Mouse (Mus musculus) thymus, adult 2 months (tissue): ENCODE measurements around the gene Zc3h7b. TPM values are rescaled to one million over a fixed set of nuclear protein-coding genes. Genes with fewer than 3 reads are reported as not detected.
"Not testable (repeated sequence)": the region's sequence is repeated elsewhere in the genome, so short reads cannot be mapped to it uniquely, and the experiment has no call there.

ENCODE experiments used
- DNase-seq: peaks from one replicate; pipeline ENCODE4 v3.0.0; 2021
- H3K27ac ChIP-seq: fragments of 200-500 bp; 2 replicates; pipeline ENCODE4 v1.5.1; 2012; ENCODE audit warnings: low read length, control low read depth; ENCODE audit not compliant: control insufficient read depth, insufficient read depth
- H3K27me3 ChIP-seq: fragments of 200-500 bp; 2 replicates; pipeline ENCODE4 v1.6.1; 2012; ENCODE audit warnings: mild to moderate bottlenecking, low read length, moderate library complexity, mixed read lengths; ENCODE audit not compliant: control insufficient read depth, insufficient read depth
- H3K36me3 ChIP-seq: fragments of 200-500 bp; 2 replicates; pipeline ENCODE4 v1.6.1; 2012; ENCODE audit warnings: mild to moderate bottlenecking, low read length, moderate library complexity; ENCODE audit not compliant: control insufficient read depth, insufficient read depth
- H3K4me1 ChIP-seq: fragments of 200-500 bp; replicated peaks from 2 replicates; pipeline ENCODE4 v1.6.1; 2012; ENCODE audit warnings: low read length; ENCODE audit not compliant: control insufficient read depth, insufficient read depth
- H3K4me3 ChIP-seq: fragments of 200-500 bp; 2 replicates; pipeline ENCODE4 v1.5.1; 2012; ENCODE audit warnings: mild to moderate bottlenecking, low read length, control low read depth, moderate library complexity; ENCODE audit not compliant: control insufficient read depth, insufficient read depth
- CTCF ChIP-seq: fragments of 200-500 bp; IDR thresholded peaks from 2 replicates; pipeline ENCODE4 v1.5.1; 2012; ENCODE audit warnings: mild to moderate bottlenecking, control low read depth, low read length, moderate library complexity, borderline replicate concordance; ENCODE audit not compliant: control insufficient read depth, poor library complexity, insufficient read depth; ENCODE audit errors: extremely low read depth
- POLR2A ChIP-seq: fragments of 200-500 bp; IDR thresholded peaks from 2 replicates; pipeline ENCODE4 v1.6.1; 2012; ENCODE audit warnings: mild to moderate bottlenecking, low read length, control low read depth, moderate library complexity; ENCODE audit not compliant: control insufficient read depth, poor library complexity, insufficient read depth; ENCODE audit errors: extremely low read depth
- WGBS: fragments of 180-500 bp; shearing (Covaris S2); methylation state at CpG from one replicate; pipeline ENCODE4 v1.1.7; 2018; 5-methylcytosine and 5-hydroxymethylcytosine counted together
- polyA plus RNA-seq: library from polyadenylated mRNA; depleted of rRNA; stranded (reverse); fragments of >200 nt; gene quantifications from 2 replicates; pipeline ENCODE4 v1.2.3, GENCODE M21; 2012

Zc3h7b gene
- polyA plus RNA-seq, 1 experiment = 42.3 TPM

- no peak overlapping the region for H3K27ac ChIP-seq
- H3K36me3 ChIP-seq = no peaks in the 10 kb centered on the region
- 0 out of 2 replicates have a peak, but pooled peaks cover 3% of the 10 kb centered on the region for H3K4me1 ChIP-seq
- TF ChIP-seq CTCF (no peak), POLR2A (no peak)
- 94% methylated on average over 3 of the region's 3 CpGs for WGBS
- H3K4me3 ChIP-seq = no peak overlapping the region
- no peak for DNase-seq
- H3K27me3 ChIP-seq = no peaks in the 10 kb centered on the region
Measured at GRCm38 (mm10) chr15:81739296-81739695, 5.6 kb upstream of the Zc3h7b start.

- Histone ChIP-seq H3K4me3 (no peak overlapping the region), H3K27me3 (no peaks in the 10 kb centered on the region), H3K27ac (no peak overlapping the region), H3K4me1 (peaks cover 5% of the 10 kb centered on the region), H3K36me3 (no peaks in the 10 kb centered on the region)
- 30% methylated on average over 2 of the region's 2 CpGs for WGBS
- TF ChIP-seq CTCF (no peak), POLR2A (no peak)
- no peak for DNase-seq
Measured at GRCm38 (mm10) chr15:81739924-81740323, 4.9 kb upstream of the Zc3h7b start.

GRCm38 (mm10) chr15:81742368-81742767 is 2.5 kb upstream of the Zc3h7b start:
- not testable (repeated sequence) for H3K27ac ChIP-seq, H3K4me1 ChIP-seq, H3K36me3 ChIP-seq, H3K4me3 ChIP-seq, H3K27me3 ChIP-seq, DNase-seq
- WGBS = 33% methylated on average over 2 of the region's 2 CpGs

- Histone ChIP-seq H3K27ac (0 out of 2 replicates have a peak overlapping the region, but pooled peaks have one; percentile 5), H3K4me3 (peak overlapping the region; percentile 93), H3K36me3 (no peaks in the 10 kb centered on the region), H3K4me1 (peaks cover 8% of the 10 kb centered on the region), H3K27me3 (no peaks in the 10 kb centered on the region)
- peak; percentile 68 for DNase-seq
- TF ChIP-seq POLR2A (0 out of 2 replicates have a peak, but pooled peaks have one; percentile 27), CTCF (no peak)
- WGBS = under 1% methylated on average over 33 of the region's 33 CpGs
Measured at GRCm38 (mm10) chr15:81745601-81746114, 801 bp downstream of the Zc3h7b start.

GRCm38 (mm10) chr15:81749742-81750141 is 4.9 kb downstream of the Zc3h7b start:
- WGBS = 88% methylated on average over 14 of the region's 14 CpGs

GRCm38 (mm10) chr15:81753669-81754068 is 8.8 kb downstream of the Zc3h7b start:
- Histone ChIP-seq H3K27ac (no peak overlapping the region), H3K27me3 (no peaks in the 10 kb centered on the region), H3K4me3 (no peak overlapping the region), H3K36me3 (no peaks in the 10 kb centered on the region), H3K4me1 (no peaks in the 10 kb centered on the region)
- WGBS = 96% methylated on average over 9 of the region's 9 CpGs
- DNase-seq = no peak
- TF ChIP-seq CTCF (no peak), POLR2A (no peak)

More at GRCm38 (mm10) chr15:81749742-81750141, 4.9 kb downstream of the Zc3h7b start:
- peaks cover 5% of the 10 kb centered on the region for H3K4me1 ChIP-seq
- no peaks in the 10 kb centered on the region for H3K27me3 ChIP-seq
- TF ChIP-seq POLR2A (no peak), CTCF (no peak)
- no peak for DNase-seq
- H3K27ac ChIP-seq = no peak overlapping the region
- no peak overlapping the region for H3K4me3 ChIP-seq
- H3K36me3 ChIP-seq = no peaks in the 10 kb centered on the region

- no peak for DNase-seq
- WGBS = 95% methylated on average over 5 of the region's 5 CpGs
- Histone ChIP-seq H3K27ac (no peak overlapping the region), H3K27me3 (no peaks in the 10 kb centered on the region), H3K4me3 (no peak overlapping the region), H3K36me3 (no peaks in the 10 kb centered on the region), H3K4me1 (no peaks in the 10 kb centered on the region)
- TF ChIP-seq CTCF (no peak), POLR2A (no peak)
Measured at GRCm38 (mm10) chr15:81758701-81759100, 13.8 kb downstream of the Zc3h7b start.
